Mouse (Mus musculus) hindbrain, embryonic 15.5 days (tissue): ENCODE results near the gene Nrap. TPM values are rescaled to one million over a fixed set of nuclear protein-coding genes. Genes with fewer than 3 reads are reported as not detected.

Experiments used
- ATAC-seq: fragments of 200-750 bp; cut with Nextera tagmentation; 2 replicates; pipeline ENCODE4 v1.8.0; 2017; ENCODE audit warnings: low read depth, moderate number of reproducible peaks, moderate TSS enrichment; ENCODE audit not compliant: low FRiP score
- H3K27ac ChIP-seq: fragments of 300-500 bp; sonication (generic); replicated peaks from 2 replicates; pipeline ENCODE4 v1.5.1; 2015; ENCODE audit warnings: mild to moderate bottlenecking, inconsistent platforms
- H3K27me3 ChIP-seq: fragments of 300-500 bp; sonication (generic); 2 replicates; pipeline ENCODE4 v1.6.1; 2015; ENCODE audit warnings: control low read depth, inconsistent platforms
- H3K36me3 ChIP-seq: fragments of 300-500 bp; sonication (generic); 2 replicates; pipeline ENCODE4 v1.6.1; 2015; ENCODE audit warnings: control low read depth, inconsistent platforms
- H3K4me1 ChIP-seq: fragments of 300-500 bp; sonication (generic); replicated peaks from 2 replicates; pipeline ENCODE4 v1.6.1; 2015; ENCODE audit warnings: control low read depth, inconsistent platforms
- H3K4me2 ChIP-seq: fragments of 300-500 bp; sonication (generic); 2 replicates; pipeline ENCODE4 v1.6.1; 2015; ENCODE audit warnings: moderate library complexity, mild to moderate bottlenecking, inconsistent platforms
- H3K4me3 ChIP-seq: fragments of 300-500 bp; sonication (generic); 2 replicates; pipeline ENCODE4 v1.5.1; 2015; ENCODE audit warnings: mild to moderate bottlenecking, inconsistent platforms
- H3K9ac ChIP-seq: fragments of 300-500 bp; sonication (generic); 2 replicates; pipeline ENCODE4 v1.6.1; 2015; ENCODE audit warnings: inconsistent platforms
- H3K9me3 ChIP-seq: fragments of 300-500 bp; sonication (generic); 2 replicates; pipeline ENCODE4 v1.6.1; 2016; ENCODE audit warnings: control low read depth, inconsistent platforms
- WGBS: fragments of 180-500 bp; shearing (Covaris S2); methylation state at CpG from one replicate; pipeline ENCODE4 v1.1.7; 2015; 5-methylcytosine and 5-hydroxymethylcytosine counted together
- polyA plus RNA-seq: library from polyadenylated mRNA; unstranded; fragments of >200 nt; fragmentation: Nextera tagmentation; extraction: Ambion mirVana; gene quantifications from 2 replicates; pipeline ENCODE4 v1.2.1, GENCODE M21; 2015

Gene Nrap
- polyA plus RNA-seq, 1 experiment from 2014 or later = 0.25 TPM

DNA sequence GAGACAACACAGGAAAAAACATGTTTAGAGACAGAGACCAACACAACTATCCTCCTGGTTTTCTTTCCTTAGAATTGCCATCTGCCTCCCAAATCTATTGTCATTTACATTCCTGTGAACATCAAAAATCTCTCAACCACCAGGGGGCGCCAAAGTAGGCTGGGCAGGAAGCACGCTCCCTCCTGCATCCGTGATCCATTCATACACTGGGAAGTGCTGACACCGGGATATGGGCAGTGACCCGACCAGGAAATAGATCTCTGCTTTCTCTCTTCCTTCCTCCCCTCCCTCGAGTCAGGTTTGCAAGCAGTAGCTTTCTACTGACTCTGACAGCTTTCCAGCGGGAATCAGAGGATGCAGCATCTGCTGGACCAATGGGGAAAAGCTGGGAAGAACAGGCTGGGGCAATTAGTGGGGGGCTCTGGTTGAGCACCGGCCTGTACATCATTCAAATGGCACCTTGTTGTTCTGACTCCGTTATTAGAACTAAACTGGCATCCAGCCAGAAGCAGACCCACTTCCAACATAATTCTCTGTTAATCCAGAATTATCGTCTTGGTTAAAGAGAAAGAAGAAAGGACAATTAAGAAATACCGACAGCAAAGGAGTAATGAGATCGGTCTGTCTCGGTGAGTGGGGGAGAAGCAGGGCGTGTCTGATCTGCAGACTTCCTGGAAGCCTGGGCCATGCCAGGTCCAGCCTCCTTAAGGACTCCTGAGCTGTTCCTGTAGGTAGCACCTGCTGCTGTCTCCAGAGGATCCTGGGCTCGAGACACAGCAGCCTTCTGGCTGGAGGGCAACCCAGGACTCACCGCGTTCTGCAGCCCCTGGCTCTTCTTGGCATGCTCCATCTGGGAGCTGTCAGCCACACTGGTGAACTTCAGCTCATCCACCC, 33.1 kb downstream of the Nrap start:
- Histone ChIP-seq H3K9me3 (no peaks in the 10 kb centered on the region), H3K27me3 (no peaks in the 10 kb centered on the region), H3K4me3 (no peak overlapping the region), H3K36me3 (no peaks in the 10 kb centered on the region), H3K4me2 (peak overlapping the region; percentile 18; the same call in 1 of the 2 replicates), H3K9ac (no peak overlapping the region), H3K4me1 (peaks cover 3% of the 10 kb centered on the region; the same call in 1 of the 2 replicates), H3K27ac (no peak overlapping the region)
- 37% methylated on average over 17 of the region's 17 CpGs for WGBS
- ATAC-seq = no peak

DNA sequence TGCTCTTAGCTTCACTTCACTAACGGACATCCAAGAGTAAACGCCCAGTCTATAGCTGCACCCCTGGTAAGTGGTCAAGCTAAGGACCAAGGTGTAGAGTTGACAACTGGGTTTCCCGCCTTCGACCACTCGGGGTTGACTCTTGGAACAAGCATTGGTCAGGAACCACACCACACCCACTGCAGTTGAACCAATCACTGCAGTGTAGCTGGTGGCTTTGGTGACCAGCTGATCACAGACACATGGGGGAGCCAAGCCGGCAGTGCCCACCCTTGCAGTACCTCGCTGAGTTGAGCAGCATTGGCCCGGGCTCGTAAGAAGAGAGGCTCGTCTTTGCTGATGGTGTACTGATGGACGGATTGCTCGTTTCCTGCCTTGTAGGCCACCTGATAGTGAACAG, 34.6 kb downstream of the Nrap start:
- Histone ChIP-seq H3K36me3 (no peaks in the 10 kb centered on the region), H3K27ac (no peak overlapping the region), H3K9me3 (no peaks in the 10 kb centered on the region), H3K4me1 (peaks cover 3% of the 10 kb centered on the region; the same call in 1 of the 2 replicates), H3K9ac (no peak overlapping the region), H3K27me3 (no peaks in the 10 kb centered on the region), H3K4me2 (no peak overlapping the region), H3K4me3 (no peak overlapping the region)
- no peak for ATAC-seq
- 93% methylated on average over 12 of the region's 12 CpGs for WGBS

- 93% methylated on average over 10 of the region's 10 CpGs for WGBS
- Histone ChIP-seq H3K9me3 (no peaks in the 10 kb centered on the region), H3K9ac (no peak overlapping the region), H3K4me1 (peaks cover 3% of the 10 kb centered on the region; the same call in 1 of the 2 replicates), H3K27me3 (no peaks in the 10 kb centered on the region), H3K4me3 (no peak overlapping the region), H3K36me3 (no peaks in the 10 kb centered on the region), H3K4me2 (no peak overlapping the region), H3K27ac (no peak overlapping the region)
- no peak for ATAC-seq
Measured at GRCm38 (mm10) chr19:56353689-56354088, 36.1 kb downstream of the Nrap start.

DNA sequence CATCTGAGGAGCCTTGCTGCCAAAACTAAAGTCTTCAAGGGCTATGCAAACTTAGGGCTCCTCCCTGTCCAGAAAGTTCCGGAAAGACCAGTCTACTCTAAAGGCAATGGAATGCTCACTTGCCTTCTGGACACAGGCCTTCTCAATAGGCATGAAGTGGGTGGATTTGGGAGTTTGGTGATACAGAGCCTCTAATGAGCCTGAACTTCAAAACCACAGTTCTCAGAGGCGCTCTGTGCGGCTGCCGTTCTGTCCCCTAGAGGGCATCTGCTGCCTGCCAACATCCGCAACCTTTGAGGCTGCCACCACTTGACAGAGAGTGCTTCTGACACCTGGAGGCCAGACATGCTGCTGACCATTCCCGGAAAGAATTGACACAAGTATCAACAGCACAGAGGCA, 40.5 kb downstream of the Nrap start:
- Histone ChIP-seq H3K9ac (no peak overlapping the region), H3K4me3 (no peak overlapping the region), H3K27ac (no peak overlapping the region), H3K9me3 (no peaks in the 10 kb centered on the region), H3K27me3 (no peaks in the 10 kb centered on the region), H3K4me1 (peaks cover 7% of the 10 kb centered on the region), H3K4me2 (no peak overlapping the region), H3K36me3 (no peaks in the 10 kb centered on the region)
- ATAC-seq = no peak
- WGBS = 42% methylated on average over 6 of the region's 6 CpGs

- H3K4me1 ChIP-seq = peaks cover 16% of the 10 kb centered on the region
- no peak overlapping the region for H3K4me2 ChIP-seq
- no peak overlapping the region for H3K9ac ChIP-seq
- H3K27ac ChIP-seq = no peak overlapping the region
- ATAC-seq = no peak
- no peaks in the 10 kb centered on the region for H3K36me3 ChIP-seq
- no peaks in the 10 kb centered on the region for H3K9me3 ChIP-seq
- H3K27me3 ChIP-seq = no peaks in the 10 kb centered on the region
- H3K4me3 ChIP-seq = no peak overlapping the region
- 39% methylated on average over 13 of the region's 13 CpGs for WGBS
Measured at GRCm38 (mm10) chr19:56346750-56347149, 43.1 kb downstream of the Nrap start.

GRCm38 (mm10) chr19:56346016-56346415, 43.8 kb downstream of the Nrap start:
- Histone ChIP-seq H3K4me2 (no peak overlapping the region), H3K27ac (no peak overlapping the region), H3K4me1 (peaks cover 22% of the 10 kb centered on the region), H3K9me3 (no peaks in the 10 kb centered on the region), H3K4me3 (no peak overlapping the region), H3K27me3 (no peaks in the 10 kb centered on the region), H3K9ac (no peak overlapping the region), H3K36me3 (no peaks in the 10 kb centered on the region)
- ATAC-seq = no peak
- WGBS = 74% methylated on average over 3 of the region's 3 CpGs

DNA sequence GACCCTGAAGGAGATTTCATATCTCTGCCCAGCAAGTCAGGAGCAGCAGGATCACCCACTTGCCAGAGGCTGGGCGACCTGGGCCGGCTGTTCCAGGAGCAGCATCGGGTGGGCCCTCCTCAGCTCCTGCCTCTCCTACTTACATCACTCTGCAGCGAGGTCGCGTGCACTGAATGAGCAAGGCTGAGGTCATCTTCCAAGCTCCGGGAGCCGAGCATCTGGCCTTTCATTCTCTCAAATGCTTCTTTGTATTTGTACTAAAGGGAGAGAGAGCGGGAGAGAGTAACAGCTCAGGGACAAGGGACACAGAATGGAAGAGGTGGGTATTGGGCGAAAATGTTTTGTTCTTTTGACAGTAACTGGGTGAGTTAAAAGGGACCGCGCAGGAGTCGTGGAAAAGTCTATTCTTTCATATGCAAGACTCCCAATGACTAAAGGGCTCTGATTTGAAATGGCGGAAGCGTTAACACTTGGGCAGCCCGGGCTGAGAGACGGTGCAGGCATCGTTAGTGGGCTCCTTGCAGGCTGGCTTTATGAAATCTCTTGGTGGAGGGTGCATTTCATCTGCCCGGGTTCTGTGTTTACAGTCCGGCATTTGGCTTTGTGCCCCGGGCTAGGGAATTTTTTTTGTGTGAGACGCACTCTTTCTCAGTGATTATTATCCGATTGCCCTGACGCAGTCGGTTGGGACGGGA, 45.8 kb downstream of the Nrap start:
- H3K4me2 ChIP-seq = peak overlapping the region; percentile 33
- 20% methylated on average over 26 of the region's 26 CpGs for WGBS
- H3K4me1 ChIP-seq = peaks cover 22% of the 10 kb centered on the region
- H3K4me3 ChIP-seq = no peak overlapping the region
- no peak overlapping the region for H3K9ac ChIP-seq
- no peaks in the 10 kb centered on the region for H3K27me3 ChIP-seq
- no peaks in the 10 kb centered on the region for H3K36me3 ChIP-seq
- ATAC-seq = no peak
- no peaks in the 10 kb centered on the region for H3K9me3 ChIP-seq
- H3K27ac ChIP-seq = 0 out of 2 replicates have a peak overlapping the region, but pooled peaks have one; percentile 3

DNA sequence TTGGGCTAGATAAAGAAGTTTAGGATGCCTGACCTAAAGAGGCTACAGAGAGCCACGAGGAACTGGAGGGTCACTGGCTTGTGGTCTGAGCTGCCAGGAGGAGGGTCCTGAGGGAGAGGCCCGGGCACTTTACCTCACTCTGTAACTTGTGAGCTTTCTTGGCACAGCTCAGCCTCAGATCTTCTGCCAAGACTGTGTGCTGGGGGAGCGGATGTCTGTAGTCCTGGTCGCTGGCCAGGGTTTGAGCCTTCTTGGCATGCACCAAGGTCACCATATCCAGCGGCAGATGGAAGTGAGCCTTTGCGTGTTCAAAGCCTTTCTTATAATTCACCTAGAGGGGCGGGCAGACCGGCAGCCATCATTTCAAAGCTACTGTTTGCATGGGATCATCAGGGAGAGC, 47.8 kb downstream of the Nrap start:
- Histone ChIP-seq H3K27ac (no peak overlapping the region), H3K4me3 (no peak overlapping the region), H3K4me1 (peaks cover 22% of the 10 kb centered on the region), H3K36me3 (no peaks in the 10 kb centered on the region), H3K27me3 (no peaks in the 10 kb centered on the region), H3K9ac (no peak overlapping the region), H3K9me3 (no peaks in the 10 kb centered on the region), H3K4me2 (no peak overlapping the region)
- WGBS = 69% methylated on average over 8 of the region's 8 CpGs
- ATAC-seq = peak; percentile 49; the same call in 1 of the 2 replicates

DNA sequence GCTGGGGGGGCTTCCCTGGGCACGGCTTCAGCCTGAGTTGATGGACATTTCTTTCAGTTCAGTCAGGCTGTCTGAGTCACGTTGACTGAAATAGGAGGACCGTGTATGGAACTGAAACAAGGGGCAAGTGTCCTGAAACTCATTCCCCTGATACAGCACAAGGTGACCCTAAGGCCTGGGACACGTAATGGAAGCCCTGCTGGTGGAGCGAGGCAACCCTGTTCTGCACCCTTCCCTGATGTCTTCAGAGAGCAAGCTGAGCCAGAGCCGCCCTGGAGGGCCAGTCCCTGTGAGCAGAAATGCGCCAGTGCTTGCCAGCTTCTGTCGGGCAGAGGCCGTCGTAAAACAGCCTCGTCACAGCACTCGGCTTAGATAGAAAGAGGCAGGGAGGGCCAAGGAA, 53.0 kb downstream of the Nrap start:
- Histone ChIP-seq H3K36me3 (no peaks in the 10 kb centered on the region), H3K9ac (no peak overlapping the region), H3K27ac (no peak overlapping the region), H3K27me3 (no peaks in the 10 kb centered on the region), H3K4me1 (peaks cover 6% of the 10 kb centered on the region; the same call in 1 of the 2 replicates), H3K4me3 (no peak overlapping the region), H3K4me2 (no peak overlapping the region), H3K9me3 (no peaks in the 10 kb centered on the region)
- 70% methylated on average over 12 of the region's 12 CpGs for WGBS
- no peak for ATAC-seq

- no peaks in the 10 kb centered on the region for H3K36me3 ChIP-seq
- H3K27me3 ChIP-seq = no peaks in the 10 kb centered on the region
- WGBS = 93% methylated on average over 17 of the region's 17 CpGs
- H3K4me2 ChIP-seq = no peak overlapping the region
- H3K9ac ChIP-seq = no peak overlapping the region
- peaks cover 3% of the 10 kb centered on the region; the same call in 1 of the 2 replicates for H3K4me1 ChIP-seq
- no peak overlapping the region for H3K4me3 ChIP-seq
- H3K27ac ChIP-seq = no peak overlapping the region
- H3K9me3 ChIP-seq = no peaks in the 10 kb centered on the region
- ATAC-seq = no peak
Measured at GRCm38 (mm10) chr19:56336321-56336720, 53.5 kb downstream of the Nrap start.

DNA sequence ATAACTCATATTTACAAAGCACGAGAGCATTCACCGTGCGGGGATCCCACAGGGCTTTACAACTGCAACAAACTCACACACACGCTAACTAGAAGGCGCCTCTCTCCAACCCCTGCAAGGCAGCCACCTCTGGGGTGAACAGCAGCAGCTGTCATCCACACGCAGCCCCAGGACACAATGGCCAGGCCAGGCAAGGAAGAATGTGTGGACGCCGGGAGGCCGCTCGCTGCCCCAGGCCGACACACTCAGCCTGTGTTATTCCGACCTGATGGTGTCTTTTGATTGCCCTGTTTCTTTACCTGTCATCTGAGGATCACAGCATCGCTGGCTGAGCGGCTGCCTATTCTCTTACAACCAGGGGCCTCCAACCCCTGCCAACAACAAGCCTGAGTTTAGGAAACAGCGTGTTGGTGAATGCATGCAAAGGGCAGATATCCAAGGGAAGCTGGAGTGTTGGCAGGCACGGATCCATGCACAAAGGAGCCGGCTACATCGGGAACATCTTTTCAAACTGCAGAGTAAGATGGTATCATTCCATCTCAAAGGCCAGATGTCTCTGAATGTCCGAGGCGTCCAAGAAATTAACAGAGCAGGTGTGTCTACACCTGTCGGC, 63.5 kb downstream of the Nrap start:
- H3K27ac ChIP-seq = no peak overlapping the region
- H3K9me3 ChIP-seq = no peaks in the 10 kb centered on the region
- H3K4me3 ChIP-seq = no peak overlapping the region
- no peak for ATAC-seq
- 36% methylated on average over 21 of the region's 21 CpGs for WGBS
- H3K9ac ChIP-seq = no peak overlapping the region
- H3K27me3 ChIP-seq = no peaks in the 10 kb centered on the region
- no peaks in the 10 kb centered on the region for H3K36me3 ChIP-seq
- H3K4me2 ChIP-seq = no peak overlapping the region; the same call in 1 of the 2 replicates
- peaks cover 17% of the 10 kb centered on the region for H3K4me1 ChIP-seq

GRCm38 (mm10) chr19:56325676-56326075, 64.2 kb downstream of the Nrap start:
- ATAC-seq = no peak
- no peaks in the 10 kb centered on the region for H3K36me3 ChIP-seq
- no peak overlapping the region for H3K4me3 ChIP-seq
- H3K4me2 ChIP-seq = no peak overlapping the region
- H3K9ac ChIP-seq = no peak overlapping the region
- H3K4me1 ChIP-seq = peaks cover 24% of the 10 kb centered on the region
- H3K27ac ChIP-seq = no peak overlapping the region
- 58% methylated on average over 10 of the region's 10 CpGs for WGBS
- H3K9me3 ChIP-seq = no peaks in the 10 kb centered on the region
- H3K27me3 ChIP-seq = no peaks in the 10 kb centered on the region
